Mouse (Mus musculus) megakaryocyte, embryonic 14.5 days (primary cell): ENCODE data around the gene Lhx9. TPM values are rescaled to one million over a fixed set of nuclear protein-coding genes. Genes with fewer than 3 reads are reported as not detected.

Experiments used
- H3K27me3 ChIP-seq: replicated peaks from 2 replicates; pipeline ENCODE3; 2012; ENCODE audit warnings: inconsistent platforms
- H3K36me3 ChIP-seq: replicated peaks from 2 replicates; pipeline ENCODE3; 2012; ENCODE audit warnings: low read length, inconsistent platforms, mixed read lengths
- H3K4me1 ChIP-seq: 2 replicates; pipeline ENCODE4 v1.6.1; 2012; ENCODE audit warnings: inconsistent platforms
- H3K4me3 ChIP-seq: replicated peaks from 2 replicates; pipeline ENCODE3; 2012; ENCODE audit warnings: moderate library complexity, mild to moderate bottlenecking, inconsistent platforms
- H3K9me3 ChIP-seq: 2 replicates; pipeline ENCODE4 v1.6.1; 2012; ENCODE audit warnings: inconsistent platforms
- FLI1 ChIP-seq: IDR thresholded peaks from 2 replicates; pipeline ENCODE4 v1.6.1; 2012; ENCODE audit warnings: low read length, inconsistent platforms, mixed read lengths
- GATA1 ChIP-seq: IDR thresholded peaks from 3 replicates; pipeline ENCODE4 v1.6.1; 2012; ENCODE audit warnings: mixed read lengths, low read length, inconsistent platforms, borderline replicate concordance
- polyA plus RNA-seq: library from polyadenylated mRNA; stranded (reverse); fragments of >175 nt; gene quantifications from 2 replicates; pipeline ENCODE4 v1.2.3, GENCODE M21; 2012; ENCODE audit warnings: low replicate concordance; ENCODE audit not compliant: insufficient read depth

Lhx9 gene
- polyA plus RNA-seq, 1 experiment, result not detected

DNA sequence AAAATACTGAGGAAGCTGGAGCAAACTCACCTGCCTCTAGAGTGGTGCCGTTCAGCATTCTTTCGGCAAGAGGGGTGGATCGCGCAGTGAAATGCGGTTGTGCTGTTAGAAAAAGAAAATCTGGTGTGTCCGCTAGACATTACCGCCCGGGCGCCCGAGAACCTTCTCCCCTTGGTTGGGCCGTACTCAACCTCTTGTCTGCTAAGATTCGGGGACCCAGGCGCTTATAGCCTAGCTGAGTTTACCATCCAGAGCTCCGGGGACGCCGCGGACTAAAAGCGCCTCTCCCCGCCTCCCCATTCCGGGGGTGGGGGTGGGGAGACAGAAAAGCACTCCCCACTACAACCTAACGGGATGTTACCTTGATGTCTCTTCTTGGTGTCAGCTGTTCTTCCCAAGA, 1.2 kb downstream of the Lhx9 start:
- peak overlapping the region; percentile 64 for H3K4me3 ChIP-seq
- TF ChIP-seq FLI1, result no peak
- H3K27me3 ChIP-seq, result peaks cover 82% of the 10 kb centered on the region
- H3K36me3 ChIP-seq, result peaks cover 9% of the 10 kb centered on the region
- H3K9me3 ChIP-seq, result no peaks in the 10 kb centered on the region
- peaks cover 52% of the 10 kb centered on the region for H3K4me1 ChIP-seq

DNA sequence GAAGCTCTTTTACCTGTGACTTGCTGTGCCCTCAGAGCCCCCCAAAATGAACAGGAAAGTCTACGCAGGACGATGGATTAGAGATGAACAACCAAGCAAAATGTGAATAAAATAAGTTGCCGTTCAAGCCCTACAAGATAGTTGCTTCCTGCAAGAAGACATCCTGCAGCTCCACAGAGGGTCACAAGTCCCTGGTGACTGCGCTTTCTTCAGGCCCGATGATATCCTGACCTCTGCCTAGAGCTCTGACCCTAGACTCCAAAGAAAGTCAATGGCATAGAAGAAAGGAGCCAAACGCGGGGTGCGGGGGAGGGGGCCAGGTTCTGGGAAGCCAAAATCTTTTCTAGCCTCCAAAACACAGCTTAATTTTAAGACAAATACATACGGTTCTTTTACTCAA, 1.8 kb downstream of the Lhx9 start:
- peaks cover 8% of the 10 kb centered on the region for H3K36me3 ChIP-seq
- TF ChIP-seq FLI1 (no peak), GATA1 (no peak)
- H3K9me3 ChIP-seq, result no peaks in the 10 kb centered on the region
- H3K27me3 ChIP-seq, result peaks cover 88% of the 10 kb centered on the region
- peaks cover 58% of the 10 kb centered on the region for H3K4me1 ChIP-seq
- H3K4me3 ChIP-seq, result no peak overlapping the region

DNA sequence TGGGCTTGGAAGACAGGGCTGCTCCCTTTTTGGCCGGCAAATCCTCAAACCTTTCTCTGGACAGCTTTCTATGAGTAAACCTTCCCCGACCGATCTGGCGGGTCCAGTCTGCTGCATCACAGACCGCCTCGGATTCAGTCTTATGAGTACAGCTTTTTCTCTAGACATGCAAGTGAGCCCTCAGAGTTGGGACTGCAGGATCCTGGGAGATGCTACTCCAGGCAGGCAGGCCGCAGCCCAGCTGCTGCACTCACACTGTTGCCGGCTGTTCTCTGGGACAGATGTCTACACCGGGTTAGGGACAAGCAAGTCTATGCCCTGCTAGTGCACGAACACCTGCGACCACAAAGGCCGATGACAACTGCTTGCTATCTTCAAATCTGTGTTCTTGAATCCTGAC, 2.2 kb downstream of the Lhx9 start:
- Histone ChIP-seq H3K27me3 (peaks cover 92% of the 10 kb centered on the region), H3K4me3 (peak overlapping the region; percentile 20), H3K36me3 (peaks cover 4% of the 10 kb centered on the region), H3K4me1 (peaks cover 62% of the 10 kb centered on the region), H3K9me3 (no peaks in the 10 kb centered on the region)
- TF ChIP-seq GATA1, result no peak
- TF ChIP-seq FLI1, result no peak

DNA sequence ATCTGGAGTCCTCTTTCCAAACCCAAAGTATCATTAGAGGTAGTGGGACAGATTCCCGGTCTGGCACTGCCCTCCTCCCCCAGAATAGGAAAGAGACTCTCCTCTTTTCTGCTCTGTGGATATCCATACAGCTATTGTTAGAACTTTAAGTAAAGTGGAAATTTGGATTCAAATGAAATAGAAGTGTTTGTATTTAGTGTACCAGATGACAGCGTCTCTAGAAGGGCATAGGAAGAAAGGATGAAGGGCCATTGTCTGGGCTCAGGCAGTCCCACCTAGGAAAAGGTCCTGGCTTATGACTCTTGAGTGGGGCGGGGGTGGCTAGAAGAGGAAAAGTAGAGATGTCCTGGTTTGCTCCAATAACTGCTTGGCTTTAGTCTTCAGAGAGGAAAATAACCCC, 2.9 kb downstream of the Lhx9 start:
- no peaks in the 10 kb centered on the region for H3K9me3 ChIP-seq
- H3K4me3 ChIP-seq, result no peak overlapping the region
- H3K36me3 ChIP-seq, result no peaks in the 10 kb centered on the region
- peaks cover 93% of the 10 kb centered on the region for H3K27me3 ChIP-seq
- TF ChIP-seq GATA1 (no peak), FLI1 (no peak)
- peaks cover 67% of the 10 kb centered on the region for H3K4me1 ChIP-seq

DNA sequence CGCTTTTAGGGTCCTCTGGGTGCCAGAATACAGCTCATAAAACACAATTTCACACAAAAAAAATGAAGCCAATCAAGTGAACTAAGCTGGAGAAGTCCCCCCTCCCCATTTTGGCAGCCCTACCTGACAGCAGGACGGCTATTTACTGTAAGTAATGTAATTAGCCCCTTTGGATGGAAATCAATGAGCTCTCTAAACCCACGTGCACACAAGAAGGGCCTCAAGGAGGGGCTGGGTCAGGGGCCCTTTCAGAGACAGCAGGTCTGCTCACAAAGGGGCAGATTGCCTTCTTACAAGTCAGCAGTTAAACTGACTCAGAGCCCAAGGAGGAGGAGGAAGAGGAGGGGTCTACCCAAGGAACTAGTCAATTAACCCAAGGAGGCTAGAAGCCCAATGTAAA, 4.2 kb downstream of the Lhx9 start:
- Histone ChIP-seq H3K4me1 (peaks cover 71% of the 10 kb centered on the region), H3K9me3 (no peaks in the 10 kb centered on the region), H3K4me3 (no peak overlapping the region), H3K27me3 (peaks cover 97% of the 10 kb centered on the region), H3K36me3 (no peaks in the 10 kb centered on the region)
- TF ChIP-seq FLI1 (no peak), GATA1 (no peak)

DNA sequence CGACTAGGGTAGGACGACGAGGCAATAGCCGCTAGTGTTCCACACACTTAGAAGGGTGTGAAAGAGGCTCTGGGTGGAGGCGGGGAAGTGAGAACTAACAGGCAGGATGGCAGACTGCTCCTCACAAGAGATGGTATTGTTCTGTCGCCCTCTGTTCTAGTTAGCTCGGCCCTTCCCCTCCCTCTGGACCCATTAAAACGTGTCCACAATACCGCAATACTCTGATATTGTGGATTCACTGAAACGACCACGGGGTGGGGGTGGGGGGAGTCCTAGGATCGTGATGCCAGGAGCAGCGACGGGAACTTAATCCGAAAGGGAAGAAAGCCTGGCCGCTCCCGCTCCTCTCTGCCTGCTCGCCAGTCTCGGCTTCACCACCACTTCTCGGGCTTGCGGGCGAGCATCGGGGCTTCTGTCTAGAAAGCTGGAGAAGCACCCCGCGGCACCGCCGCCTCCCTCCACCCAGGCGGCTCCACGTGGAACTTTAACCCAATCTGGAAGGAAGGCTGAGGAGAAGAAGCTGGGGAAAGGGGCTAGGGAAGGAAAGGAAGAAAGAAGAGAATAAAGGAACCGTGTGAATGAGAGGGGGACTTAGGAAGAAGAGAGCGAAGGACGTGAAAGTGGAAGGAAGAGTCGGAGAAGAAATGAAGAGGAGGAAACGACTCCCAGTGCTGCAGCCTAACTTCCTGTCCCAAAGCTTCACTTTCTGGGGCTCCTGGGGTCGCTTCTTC, 4.9 kb downstream of the Lhx9 start:
- H3K4me3 ChIP-seq, result peak overlapping the region; percentile 90
- peaks cover 97% of the 10 kb centered on the region for H3K27me3 ChIP-seq
- peaks cover 68% of the 10 kb centered on the region for H3K4me1 ChIP-seq
- H3K36me3 ChIP-seq, result no peaks in the 10 kb centered on the region
- no peaks in the 10 kb centered on the region for H3K9me3 ChIP-seq
- TF ChIP-seq GATA1, result no peak
- TF ChIP-seq FLI1, result no peak

DNA sequence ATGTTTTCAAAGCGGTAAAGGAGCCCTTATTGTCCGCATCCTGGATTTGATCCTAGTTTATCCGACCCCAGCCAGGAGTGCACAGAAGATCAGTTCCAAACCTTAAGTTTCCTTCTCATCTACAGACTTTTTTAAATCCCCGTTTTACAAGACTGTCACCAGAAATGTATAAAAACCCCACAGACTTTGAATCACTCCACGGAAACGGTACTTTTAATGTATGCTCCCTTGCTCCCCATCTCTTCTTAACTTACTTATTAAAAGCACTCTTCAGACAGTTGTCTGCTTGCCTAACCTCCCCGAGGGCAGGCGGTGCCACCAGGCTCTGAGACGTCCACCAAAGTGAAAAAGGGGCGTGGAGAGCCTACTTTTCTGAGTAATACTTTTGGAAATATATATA, 5.6 kb downstream of the Lhx9 start:
- H3K4me1 ChIP-seq, result peaks cover 66% of the 10 kb centered on the region
- no peak for TF ChIP-seq GATA1
- no peak for TF ChIP-seq FLI1
- H3K4me3 ChIP-seq, result peak overlapping the region; percentile 89
- H3K36me3 ChIP-seq, result no peaks in the 10 kb centered on the region
- peaks cover 97% of the 10 kb centered on the region for H3K27me3 ChIP-seq
- H3K9me3 ChIP-seq, result peaks cover 5% of the 10 kb centered on the region; the same call in 1 of the 2 replicates

DNA sequence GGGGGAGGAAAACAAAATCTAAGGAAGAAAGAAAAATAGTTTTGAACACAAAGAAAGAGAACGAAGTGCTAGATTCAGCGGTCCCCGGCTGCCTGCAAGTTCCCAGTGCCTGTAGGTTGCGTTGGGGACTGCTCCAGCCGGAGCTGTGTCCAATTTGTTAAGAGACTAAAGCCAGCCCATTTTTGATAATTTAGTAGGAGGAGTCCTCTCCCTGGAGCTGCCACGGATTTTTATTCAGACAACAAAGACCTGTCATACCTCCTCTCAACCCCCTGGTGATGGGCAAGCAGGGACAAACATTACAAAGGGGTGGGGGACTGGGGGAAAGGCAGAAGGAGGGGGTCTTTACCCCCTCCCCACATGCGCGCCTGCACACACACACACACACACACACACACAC, 6.1 kb downstream of the Lhx9 start:
- H3K4me3 ChIP-seq, result peak overlapping the region; percentile 89
- TF ChIP-seq GATA1, result no peak
- H3K9me3 ChIP-seq, result peaks cover 5% of the 10 kb centered on the region; the same call in 1 of the 2 replicates
- no peaks in the 10 kb centered on the region for H3K36me3 ChIP-seq
- H3K27me3 ChIP-seq, result peaks cover 98% of the 10 kb centered on the region
- peaks cover 63% of the 10 kb centered on the region for H3K4me1 ChIP-seq

DNA sequence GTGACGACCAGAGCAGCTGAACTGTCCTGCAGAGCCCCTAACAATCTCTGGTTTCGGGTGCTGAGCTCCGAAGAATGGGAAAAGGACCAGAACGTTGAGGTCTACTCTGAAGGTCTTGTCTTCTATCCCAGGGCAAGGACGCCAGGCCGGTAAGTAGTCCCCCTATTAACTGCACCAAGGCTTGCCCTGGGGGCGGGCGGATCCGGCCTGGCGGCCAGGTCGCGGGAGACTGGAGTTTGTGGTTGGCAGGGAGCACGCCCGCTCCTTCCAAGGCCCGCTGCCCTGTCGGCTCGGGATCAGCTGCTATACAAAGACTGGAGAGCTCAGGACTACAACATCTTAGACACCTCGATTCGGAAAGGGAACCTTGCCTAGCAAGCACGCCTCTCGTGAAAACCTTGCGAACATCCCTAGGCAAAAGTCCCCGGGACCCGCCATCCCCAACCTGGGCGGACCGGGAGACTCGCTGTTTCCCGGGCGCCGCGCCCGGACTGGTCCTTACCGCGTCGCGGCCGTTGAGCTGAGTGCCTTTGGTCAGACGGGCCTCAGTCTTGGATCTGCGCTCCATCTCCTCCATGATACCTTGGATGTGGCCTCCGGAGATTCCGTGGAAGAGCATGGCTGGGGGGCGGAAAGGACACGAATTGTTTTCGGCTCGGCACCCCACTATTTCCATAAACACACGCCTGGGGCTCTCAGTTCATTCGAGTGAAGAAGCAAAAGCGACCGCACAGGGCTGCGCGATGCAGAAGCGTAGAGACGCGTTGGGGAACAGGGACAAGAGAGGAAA, 6.9 kb downstream of the Lhx9 start:
- no peaks in the 10 kb centered on the region for H3K36me3 ChIP-seq
- H3K9me3 ChIP-seq, result peaks cover 5% of the 10 kb centered on the region; the same call in 1 of the 2 replicates
- TF ChIP-seq GATA1 (no peak), FLI1 (no peak)
- peaks cover 61% of the 10 kb centered on the region for H3K4me1 ChIP-seq
- peaks cover 98% of the 10 kb centered on the region for H3K27me3 ChIP-seq
- peak overlapping the region; percentile 89 for H3K4me3 ChIP-seq

DNA sequence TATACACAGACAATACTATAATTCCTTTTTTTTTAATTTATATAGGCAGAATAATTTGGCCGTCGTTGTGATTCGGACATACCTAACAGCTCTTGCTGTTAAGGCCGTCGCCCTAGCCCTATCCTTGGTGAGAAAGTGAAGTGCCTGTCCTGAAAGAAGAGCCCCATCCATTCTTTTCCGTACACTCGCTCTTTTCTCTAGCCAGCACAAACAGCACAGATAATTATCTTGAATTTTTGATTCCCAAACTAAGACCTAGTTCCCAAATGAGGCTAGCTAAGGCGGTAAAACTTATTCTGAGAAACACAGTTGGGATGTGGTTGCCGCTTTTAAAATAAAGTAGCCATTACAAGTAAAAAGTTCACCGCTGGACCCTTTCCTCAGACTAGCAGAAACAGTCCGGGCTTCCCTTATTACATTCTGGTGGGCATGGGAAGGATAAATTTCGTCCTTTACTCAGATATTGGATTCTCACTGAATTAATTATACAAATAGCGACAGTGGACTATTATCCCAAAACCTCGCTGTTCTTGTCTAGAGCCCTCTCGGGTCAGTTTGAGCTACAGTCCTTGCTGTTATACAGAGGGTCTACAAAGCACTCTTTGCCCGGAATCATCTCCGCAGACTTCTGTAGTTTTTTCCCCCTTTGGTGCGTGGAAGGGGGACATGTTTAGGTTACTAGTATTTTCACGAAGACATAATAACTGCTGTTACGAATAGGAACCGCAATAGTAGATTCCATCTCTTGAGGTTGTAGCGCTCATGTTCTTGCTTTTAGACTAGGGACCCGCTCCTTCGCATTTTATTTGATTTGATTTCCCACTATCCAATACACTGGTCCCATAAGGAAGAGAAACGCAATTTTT, 7.7 kb downstream of the Lhx9 start:
- Histone ChIP-seq H3K9me3 (peaks cover 5% of the 10 kb centered on the region; the same call in 1 of the 2 replicates), H3K27me3 (peaks cover 98% of the 10 kb centered on the region), H3K36me3 (no peaks in the 10 kb centered on the region), H3K4me1 (peaks cover 54% of the 10 kb centered on the region), H3K4me3 (peak overlapping the region; percentile 89)
- TF ChIP-seq FLI1 (no peak), GATA1 (no peak)
